Mouse (Mus musculus) thymus, adult 2 months (tissue): ENCODE measurements at regions not wholly inside any gene's neighbourhood (a gene's known extent, or its start where the extent isn't known, plus 50 kb on each side); places are given as distances from the start of the nearest gene placed in this dataset.

ENCODE experiments used
- DNase-seq: peaks from one replicate; pipeline ENCODE4 v3.0.0; 2021
- H3K27ac ChIP-seq: fragments of 200-500 bp; 2 replicates; pipeline ENCODE4 v1.5.1; 2012; ENCODE audit warnings: low read length, control low read depth; ENCODE audit not compliant: control insufficient read depth, insufficient read depth
- H3K27me3 ChIP-seq: fragments of 200-500 bp; 2 replicates; pipeline ENCODE4 v1.6.1; 2012; ENCODE audit warnings: mild to moderate bottlenecking, low read length, moderate library complexity, mixed read lengths; ENCODE audit not compliant: control insufficient read depth, insufficient read depth
- H3K36me3 ChIP-seq: fragments of 200-500 bp; 2 replicates; pipeline ENCODE4 v1.6.1; 2012; ENCODE audit warnings: mild to moderate bottlenecking, low read length, moderate library complexity; ENCODE audit not compliant: control insufficient read depth, insufficient read depth
- H3K4me1 ChIP-seq: fragments of 200-500 bp; replicated peaks from 2 replicates; pipeline ENCODE4 v1.6.1; 2012; ENCODE audit warnings: low read length; ENCODE audit not compliant: control insufficient read depth, insufficient read depth
- H3K4me3 ChIP-seq: fragments of 200-500 bp; 2 replicates; pipeline ENCODE4 v1.5.1; 2012; ENCODE audit warnings: mild to moderate bottlenecking, low read length, control low read depth, moderate library complexity; ENCODE audit not compliant: control insufficient read depth, insufficient read depth
- CTCF ChIP-seq: fragments of 200-500 bp; IDR thresholded peaks from 2 replicates; pipeline ENCODE4 v1.5.1; 2012; ENCODE audit warnings: mild to moderate bottlenecking, control low read depth, low read length, moderate library complexity, borderline replicate concordance; ENCODE audit not compliant: control insufficient read depth, poor library complexity, insufficient read depth; ENCODE audit errors: extremely low read depth
- POLR2A ChIP-seq: fragments of 200-500 bp; IDR thresholded peaks from 2 replicates; pipeline ENCODE4 v1.6.1; 2012; ENCODE audit warnings: mild to moderate bottlenecking, low read length, control low read depth, moderate library complexity; ENCODE audit not compliant: control insufficient read depth, poor library complexity, insufficient read depth; ENCODE audit errors: extremely low read depth
- WGBS: fragments of 180-500 bp; shearing (Covaris S2); methylation state at CpG from one replicate; pipeline ENCODE4 v1.1.7; 2018; 5-methylcytosine and 5-hydroxymethylcytosine counted together

DNA sequence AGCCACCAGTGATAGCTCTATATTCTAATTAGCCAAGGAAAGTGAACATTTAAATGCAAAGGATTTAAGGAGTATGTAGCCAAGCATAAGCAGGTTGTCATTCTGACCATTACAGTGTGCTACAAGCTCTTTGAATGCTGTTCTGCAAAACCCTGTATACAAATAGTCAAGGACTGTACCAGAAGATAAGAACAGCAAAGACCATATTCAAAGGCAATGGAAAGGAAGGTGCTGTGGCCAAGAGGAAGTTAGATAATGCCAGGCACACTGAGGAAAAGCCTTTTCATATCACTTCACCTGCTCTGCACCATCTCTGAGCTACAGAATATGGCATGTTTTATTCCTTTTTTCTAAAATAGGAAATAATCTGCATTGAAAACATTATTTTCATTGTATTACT lies 79.3 kb upstream of the Mtap start:
- Histone ChIP-seq H3K4me3 (no peak overlapping the region), H3K4me1 (no peaks in the 10 kb centered on the region), H3K36me3 (no peaks in the 10 kb centered on the region), H3K27me3 (no peaks in the 10 kb centered on the region), H3K27ac (no peak overlapping the region)
- no peak for TF ChIP-seq POLR2A
- TF ChIP-seq CTCF, result no peak
- DNase-seq, result no peak

DNA sequence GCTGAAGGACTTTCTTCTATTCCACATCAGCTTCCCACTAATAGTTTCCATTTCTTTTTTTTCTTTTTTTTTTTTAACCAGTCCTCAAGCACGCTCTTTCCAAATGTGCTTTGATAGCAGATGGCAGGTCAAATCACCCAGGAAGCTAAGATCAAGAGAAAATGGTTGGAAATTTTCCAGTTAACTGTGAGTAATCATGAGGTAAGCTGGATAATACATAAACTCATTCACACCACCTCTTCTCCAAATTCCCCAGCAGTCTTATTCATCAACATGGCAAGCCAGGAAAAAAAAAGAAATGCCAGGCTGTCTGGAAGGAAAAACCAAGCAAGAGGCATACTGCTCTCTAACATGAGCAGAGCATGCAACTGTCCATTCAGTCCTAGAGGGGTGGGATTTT lies 79.8 kb upstream of the Mtap start:
- DNase-seq, result no peak
- WGBS, result 87% methylated on average over 1 of the region's 1 CpGs
- no peak overlapping the region for H3K27ac ChIP-seq
- H3K4me3 ChIP-seq, result no peak overlapping the region
- no peaks in the 10 kb centered on the region for H3K4me1 ChIP-seq
- no peak for TF ChIP-seq CTCF
- TF ChIP-seq POLR2A, result no peak
- H3K27me3 ChIP-seq, result no peaks in the 10 kb centered on the region
- H3K36me3 ChIP-seq, result no peaks in the 10 kb centered on the region

DNA sequence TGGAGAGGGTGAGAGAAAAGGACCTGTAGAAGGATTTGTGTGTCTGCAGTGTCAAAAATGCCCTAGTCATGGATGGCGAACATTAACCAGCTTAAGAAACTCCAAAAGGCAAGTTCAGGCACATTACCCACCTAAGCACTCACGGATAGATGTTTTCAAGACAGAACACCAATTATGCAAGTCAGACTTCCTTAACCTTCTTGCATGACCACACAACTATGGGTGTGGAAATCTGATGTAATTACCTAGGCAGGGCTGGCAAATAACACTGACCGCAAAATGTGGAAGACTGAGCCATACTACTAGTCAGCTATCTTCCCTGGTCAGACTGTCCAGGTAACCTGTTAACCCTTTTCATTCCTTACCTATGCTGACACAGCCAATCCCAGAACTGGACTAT lies 81.0 kb upstream of the Mtap start:
- DNase-seq, result no peak
- no peaks in the 10 kb centered on the region for H3K27me3 ChIP-seq
- TF ChIP-seq POLR2A, result no peak
- TF ChIP-seq CTCF, result no peak
- 87% methylated on average over 3 of the region's 3 CpGs for WGBS
- no peaks in the 10 kb centered on the region for H3K4me1 ChIP-seq
- H3K36me3 ChIP-seq, result no peaks in the 10 kb centered on the region
- no peak overlapping the region for H3K4me3 ChIP-seq
- H3K27ac ChIP-seq, result no peak overlapping the region

DNA sequence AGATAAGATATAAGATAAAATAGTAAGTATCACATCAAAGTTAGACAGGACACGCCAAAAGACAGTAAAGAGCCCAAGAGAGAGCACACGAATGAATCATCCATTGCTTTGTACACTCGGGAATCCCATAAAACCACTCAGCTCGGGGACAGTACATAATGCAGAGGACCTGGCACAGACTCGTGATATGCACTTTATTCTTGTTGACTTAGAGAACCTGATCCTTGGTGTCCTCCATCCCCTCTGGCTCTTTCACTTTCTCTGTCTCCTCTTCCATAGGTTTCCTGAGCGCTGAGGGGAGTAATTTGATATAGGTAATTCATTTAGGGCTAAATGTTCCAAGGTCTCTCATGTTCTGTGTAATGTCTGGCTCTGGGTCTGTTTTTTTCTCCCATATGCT lies 83.3 kb upstream of the Mtap start:
- no peaks in the 10 kb centered on the region for H3K4me1 ChIP-seq
- no peak overlapping the region for H3K4me3 ChIP-seq
- H3K27me3 ChIP-seq, result no peaks in the 10 kb centered on the region
- no peak for TF ChIP-seq POLR2A
- no peaks in the 10 kb centered on the region for H3K36me3 ChIP-seq
- H3K27ac ChIP-seq, result no peak overlapping the region
- no peak for DNase-seq
- WGBS, result 91% methylated on average over 6 of the region's 6 CpGs

DNA sequence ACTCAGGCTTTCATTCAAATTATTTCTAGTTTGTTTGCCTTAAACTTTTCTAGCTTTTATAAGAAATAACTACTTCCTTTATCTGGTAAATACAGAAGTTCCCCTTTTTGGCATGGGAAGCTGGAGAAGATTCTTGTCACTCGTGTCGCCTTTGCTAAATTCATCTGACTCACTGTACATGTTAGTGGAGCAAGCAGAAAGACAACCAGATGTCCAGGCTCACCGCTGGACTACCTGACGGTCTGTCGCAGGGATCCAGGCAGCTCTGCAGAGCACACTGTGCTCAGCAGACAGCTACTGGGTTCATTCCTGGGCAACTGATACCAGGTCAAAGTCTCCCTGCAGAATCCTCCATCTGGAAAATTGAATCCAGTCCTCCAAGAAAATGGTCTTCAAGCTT lies 85.0 kb upstream of the Mtap start:
- Histone ChIP-seq H3K27ac (no peak overlapping the region), H3K27me3 (no peaks in the 10 kb centered on the region), H3K4me3 (no peak overlapping the region), H3K36me3 (no peaks in the 10 kb centered on the region), H3K4me1 (no peaks in the 10 kb centered on the region)
- WGBS, result 21% methylated on average over 5 of the region's 5 CpGs
- TF ChIP-seq CTCF, result no peak
- TF ChIP-seq POLR2A, result no peak
- no peak for DNase-seq

DNA sequence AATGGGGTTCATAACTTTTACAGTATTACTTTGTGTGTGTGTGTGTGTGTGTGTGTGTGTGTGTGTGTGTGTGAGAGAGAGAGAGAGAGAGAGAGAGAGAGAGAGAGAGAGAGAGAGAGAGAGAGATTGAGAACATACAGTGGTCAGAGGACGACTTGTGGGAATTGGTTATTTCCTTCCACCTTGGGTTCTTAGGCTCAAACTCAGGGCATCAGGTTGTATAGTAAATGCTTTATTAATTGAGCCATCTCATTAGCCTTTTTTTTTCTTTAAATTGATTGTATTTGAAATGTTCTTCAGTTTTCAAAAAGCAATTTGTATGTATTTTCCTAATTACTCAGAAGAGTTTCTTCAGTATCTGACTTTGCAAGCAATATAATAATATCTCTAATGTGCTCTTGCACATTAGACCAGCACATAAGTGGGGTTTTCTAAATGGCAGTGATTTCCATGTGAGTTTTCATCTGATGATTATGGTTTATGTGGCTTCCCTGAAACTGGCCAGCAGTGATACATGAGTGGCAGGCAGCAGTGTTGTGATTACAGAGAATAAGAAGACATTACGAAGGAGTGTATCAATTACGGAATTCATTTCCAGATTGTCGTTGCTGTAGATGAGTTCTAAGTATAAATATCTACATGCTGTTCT lies 86.2 kb upstream of the Mtap start:
- TF ChIP-seq CTCF (no peak), POLR2A (no peak)
- Histone ChIP-seq H3K27ac (no peak overlapping the region), H3K4me3 (no peak overlapping the region), H3K4me1 (no peaks in the 10 kb centered on the region), H3K36me3 (no peaks in the 10 kb centered on the region), H3K27me3 (no peaks in the 10 kb centered on the region)
- 84% methylated on average over 4 of the region's 4 CpGs for WGBS
- no peak for DNase-seq
